Mouse (Mus musculus): ENCODE results near the gene Efl1. TPM values are rescaled to one million over a fixed set of nuclear protein-coding genes. Genes with fewer than 3 reads are reported as not detected.
"Not testable (repeated sequence)": the region's sequence is repeated elsewhere in the genome, so short reads cannot be mapped to it uniquely, and the experiment has no call there.

Gene Efl1
- polyA plus RNA-seq, 1 experiment from 2014 or later: 28.1 TPM

GRCm38 (mm10) chr7:82770207-82770606 is 121.8 kb downstream of the Efl1 start:
- Histone ChIP-seq H3K4me3 (ENCODE audit: low read length) (no peak overlapping the region), H3K27ac (ENCODE audit: low read length) (no peak overlapping the region), H3K4me1 (ENCODE audit: control insufficient read depth, insufficient read depth, low read length) (peaks cover 6% of the 10 kb centered on the region), H3K36me3 (ENCODE audit: control insufficient read depth, insufficient read depth, low read length) (no peaks in the 10 kb centered on the region), H3K4me2 (ENCODE audit: low read depth, low read length) (no peak overlapping the region), H3K9ac (ENCODE audit: low read depth, low read length) (no peak overlapping the region), H3K9me3 (ENCODE audit: control insufficient read depth, low read length) (no peaks in the 10 kb centered on the region), H3K27me3 (replicated peaks; ENCODE audit: control insufficient read depth, insufficient read depth, low read length) (no peaks in the 10 kb centered on the region)
- no peak for ATAC-seq
- WGBS: 58% methylated on average over 6 of the region's 6 CpGs

- not testable (repeated sequence) for H3K9ac ChIP-seq (ENCODE audit: low read depth, low read length); H3K4me3 ChIP-seq (ENCODE audit: low read length); H3K4me2 ChIP-seq (ENCODE audit: low read depth, low read length); H3K27me3 ChIP-seq (replicated peaks; ENCODE audit: control insufficient read depth, insufficient read depth, low read length); H3K4me1 ChIP-seq (ENCODE audit: control insufficient read depth, insufficient read depth, low read length); H3K9me3 ChIP-seq (ENCODE audit: control insufficient read depth, low read length); H3K36me3 ChIP-seq (ENCODE audit: control insufficient read depth, insufficient read depth, low read length); H3K27ac ChIP-seq (ENCODE audit: low read length)
- WGBS: 81% methylated on average over 22 of the region's 29 CpGs
- peak; percentile 97 for ATAC-seq
Observed at GRCm38 (mm10) chr7:82770957-82771660, 122.7 kb downstream of the Efl1 start.

- not testable (repeated sequence) for H3K36me3 ChIP-seq (ENCODE audit: control insufficient read depth, insufficient read depth, low read length); H3K27ac ChIP-seq (ENCODE audit: low read length); H3K9me3 ChIP-seq (ENCODE audit: control insufficient read depth, low read length); H3K4me3 ChIP-seq (ENCODE audit: low read length); H3K9ac ChIP-seq (ENCODE audit: low read depth, low read length); H3K4me2 ChIP-seq (ENCODE audit: low read depth, low read length); H3K27me3 ChIP-seq (replicated peaks; ENCODE audit: control insufficient read depth, insufficient read depth, low read length); H3K4me1 ChIP-seq (ENCODE audit: control insufficient read depth, insufficient read depth, low read length)
- 88% methylated on average over 25 of the region's 25 CpGs for WGBS
- ATAC-seq: peak; percentile 15
Observed at GRCm38 (mm10) chr7:82771661-82772021, 123.2 kb downstream of the Efl1 start.

GRCm38 (mm10) chr7:82772481-82772880 is 124.1 kb downstream of the Efl1 start:
- H3K9ac ChIP-seq (ENCODE audit: low read depth, low read length): 0 out of 2 replicates have a peak overlapping the region, but pooled peaks have one; percentile 6
- H3K4me1 ChIP-seq (ENCODE audit: control insufficient read depth, insufficient read depth, low read length): peaks cover 6% of the 10 kb centered on the region
- H3K4me3 ChIP-seq (ENCODE audit: low read length): no peak overlapping the region
- WGBS: 44% methylated on average over 14 of the region's 14 CpGs
- H3K9me3 ChIP-seq (ENCODE audit: control insufficient read depth, low read length): no peaks in the 10 kb centered on the region
- no peaks in the 10 kb centered on the region for H3K36me3 ChIP-seq (ENCODE audit: control insufficient read depth, insufficient read depth, low read length)
- 0 out of 2 replicates have a peak, but pooled peaks have one; percentile 17 for ATAC-seq
- H3K4me2 ChIP-seq (ENCODE audit: low read depth, low read length): 0 out of 2 replicates have a peak overlapping the region, but pooled peaks have one; percentile 3
- H3K27me3 ChIP-seq (replicated peaks; ENCODE audit: control insufficient read depth, insufficient read depth, low read length): no peaks in the 10 kb centered on the region
- H3K27ac ChIP-seq (ENCODE audit: low read length): peak overlapping the region; percentile 65

GRCm38 (mm10) chr7:82773150-82773549 is 124.7 kb downstream of the Efl1 start:
- no peak overlapping the region; the same call in 1 of the 2 replicates for H3K9ac ChIP-seq (ENCODE audit: low read depth, low read length)
- peak overlapping the region; percentile 65 for H3K27ac ChIP-seq (ENCODE audit: low read length)
- no peak overlapping the region for H3K4me2 ChIP-seq (ENCODE audit: low read depth, low read length)
- H3K9me3 ChIP-seq (ENCODE audit: control insufficient read depth, low read length): no peaks in the 10 kb centered on the region
- ATAC-seq: no peak
- no peak overlapping the region for H3K4me3 ChIP-seq (ENCODE audit: low read length)
- H3K27me3 ChIP-seq (replicated peaks; ENCODE audit: control insufficient read depth, insufficient read depth, low read length): no peaks in the 10 kb centered on the region
- WGBS: 44% methylated on average over 9 of the region's 9 CpGs
- peaks cover 6% of the 10 kb centered on the region for H3K4me1 ChIP-seq (ENCODE audit: control insufficient read depth, insufficient read depth, low read length)
- no peaks in the 10 kb centered on the region for H3K36me3 ChIP-seq (ENCODE audit: control insufficient read depth, insufficient read depth, low read length)

GRCm38 (mm10) chr7:82773884-82774283 is 125.5 kb downstream of the Efl1 start:
- WGBS: 72% methylated on average over 6 of the region's 6 CpGs
- no peak overlapping the region for H3K27ac ChIP-seq (ENCODE audit: low read length)
- H3K4me2 ChIP-seq (ENCODE audit: low read depth, low read length): no peak overlapping the region
- ATAC-seq: no peak
- no peaks in the 10 kb centered on the region for H3K27me3 ChIP-seq (replicated peaks; ENCODE audit: control insufficient read depth, insufficient read depth, low read length)
- H3K4me1 ChIP-seq (ENCODE audit: control insufficient read depth, insufficient read depth, low read length): peaks cover 6% of the 10 kb centered on the region
- no peak overlapping the region for H3K4me3 ChIP-seq (ENCODE audit: low read length)
- no peaks in the 10 kb centered on the region for H3K36me3 ChIP-seq (ENCODE audit: control insufficient read depth, insufficient read depth, low read length)
- no peak overlapping the region for H3K9ac ChIP-seq (ENCODE audit: low read depth, low read length)
- no peaks in the 10 kb centered on the region for H3K9me3 ChIP-seq (ENCODE audit: control insufficient read depth, low read length)

- Histone ChIP-seq H3K27ac (ENCODE audit: low read length) (no peak overlapping the region), H3K9ac (ENCODE audit: low read depth, low read length) (no peak overlapping the region), H3K4me3 (ENCODE audit: low read length) (no peak overlapping the region), H3K36me3 (ENCODE audit: control insufficient read depth, insufficient read depth, low read length) (no peaks in the 10 kb centered on the region), H3K4me1 (ENCODE audit: control insufficient read depth, insufficient read depth, low read length) (peaks cover 6% of the 10 kb centered on the region), H3K9me3 (ENCODE audit: control insufficient read depth, low read length) (no peaks in the 10 kb centered on the region), H3K27me3 (replicated peaks; ENCODE audit: control insufficient read depth, insufficient read depth, low read length) (no peaks in the 10 kb centered on the region), H3K4me2 (ENCODE audit: low read depth, low read length) (no peak overlapping the region)
- no peak for ATAC-seq
- WGBS: 86% methylated on average over 3 of the region's 3 CpGs
Observed at GRCm38 (mm10) chr7:82775090-82775489, 126.7 kb downstream of the Efl1 start.

- no peaks in the 10 kb centered on the region for H3K27me3 ChIP-seq (replicated peaks; ENCODE audit: control insufficient read depth, insufficient read depth, low read length)
- H3K36me3 ChIP-seq (ENCODE audit: control insufficient read depth, insufficient read depth, low read length): no peaks in the 10 kb centered on the region
- H3K4me3 ChIP-seq (ENCODE audit: low read length): no peak overlapping the region
- no peak for ATAC-seq
- H3K9ac ChIP-seq (ENCODE audit: low read depth, low read length): no peak overlapping the region
- H3K27ac ChIP-seq (ENCODE audit: low read length): no peak overlapping the region
- H3K4me1 ChIP-seq (ENCODE audit: control insufficient read depth, insufficient read depth, low read length): no peaks in the 10 kb centered on the region
- H3K9me3 ChIP-seq (ENCODE audit: control insufficient read depth, low read length): no peaks in the 10 kb centered on the region
- H3K4me2 ChIP-seq (ENCODE audit: low read depth, low read length): no peak overlapping the region
- 81% methylated on average over 2 of the region's 2 CpGs for WGBS
Observed at GRCm38 (mm10) chr7:82783071-82783470, 134.7 kb downstream of the Efl1 start.

- WGBS: 38% methylated on average over 5 of the region's 6 CpGs
- Histone ChIP-seq H3K4me2 (ENCODE audit: low read depth, low read length) (no peak overlapping the region), H3K4me3 (ENCODE audit: low read length) (no peak overlapping the region), H3K9ac (ENCODE audit: low read depth, low read length) (no peak overlapping the region), H3K9me3 (ENCODE audit: control insufficient read depth, low read length) (no peaks in the 10 kb centered on the region), H3K27me3 (replicated peaks; ENCODE audit: control insufficient read depth, insufficient read depth, low read length) (no peaks in the 10 kb centered on the region), H3K27ac (ENCODE audit: low read length) (no peak overlapping the region), H3K36me3 (ENCODE audit: control insufficient read depth, insufficient read depth, low read length) (no peaks in the 10 kb centered on the region), H3K4me1 (ENCODE audit: control insufficient read depth, insufficient read depth, low read length) (no peaks in the 10 kb centered on the region)
- no peak for ATAC-seq
Observed at GRCm38 (mm10) chr7:82783693-82784092, 135.3 kb downstream of the Efl1 start.

Data from intestine, embryonic 16.5 days (tissue).